Mouse (Mus musculus) MEL-GATA-1-ER (cell line): ENCODE measurements at regions not wholly inside any gene's neighbourhood (a gene's known extent, or its start where the extent isn't known, plus 50 kb on each side); places are given as distances from the start of the nearest gene placed in this dataset.
A peak's percentile ranks its signal among the peaks of the same experiment; 100 is the strongest.

Source experiments
- DNase-seq: peaks from one replicate; pipeline ENCODE4 v3.0.0-alpha.2; 2012; ENCODE audit warnings: low read depth; ENCODE audit errors: extremely low read depth

DNA sequence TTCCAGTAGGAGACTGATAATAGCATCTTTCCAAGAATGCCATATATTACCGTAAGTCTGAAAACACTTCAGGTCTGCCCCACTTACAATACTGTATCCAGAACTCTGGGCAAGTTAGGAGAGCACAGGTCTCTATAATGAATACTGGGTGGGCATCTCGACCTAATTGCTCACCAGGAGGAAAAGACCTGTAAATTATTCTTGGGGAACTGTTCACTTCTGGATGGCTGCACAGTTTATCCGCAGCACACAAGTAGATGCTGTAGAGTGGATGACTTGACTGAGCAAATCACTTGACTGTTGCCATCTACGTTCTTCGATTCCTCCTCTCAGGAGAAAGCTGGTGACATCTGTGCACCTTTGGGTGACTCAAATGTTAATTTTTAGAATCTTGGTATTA lies 159.8 kb downstream of the Rpl36a-ps1 start:
- no peak for DNase-seq

DNA sequence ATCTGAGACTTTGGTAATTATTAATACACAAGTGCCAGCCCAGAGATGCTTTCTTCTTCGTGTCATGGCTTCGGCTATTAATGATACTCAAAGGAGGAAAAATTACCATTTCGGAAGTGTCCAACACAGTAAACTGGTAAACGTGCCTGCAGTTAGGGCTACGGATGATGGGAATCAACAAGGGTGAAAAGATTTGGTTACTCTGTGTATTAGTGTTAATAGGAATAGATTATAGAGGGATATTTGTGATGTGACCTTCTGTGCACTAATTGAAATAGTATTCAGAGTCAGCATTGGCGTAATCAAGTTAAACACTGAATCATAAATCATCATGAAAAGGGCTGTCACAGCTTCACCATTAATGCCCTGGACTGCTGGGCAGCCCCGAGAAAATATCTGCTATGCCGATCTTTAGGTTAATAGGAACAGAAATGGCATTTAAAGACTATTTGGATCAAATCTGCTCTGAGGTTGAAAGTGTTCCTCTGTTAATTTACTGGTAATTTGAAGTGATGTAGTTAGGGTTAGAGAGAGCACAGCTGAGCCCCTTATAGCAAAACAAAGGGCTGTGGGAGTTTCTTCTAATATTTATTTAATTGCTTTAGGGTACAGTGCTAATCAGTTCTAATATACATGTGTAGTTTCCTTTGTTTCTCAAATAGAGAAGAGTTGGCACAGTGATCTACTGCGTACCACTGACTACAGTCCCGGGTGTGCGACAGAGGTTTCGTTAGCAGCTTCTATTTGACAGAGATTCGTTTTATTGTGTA lies 160.7 kb downstream of the Rpl36a-ps1 start:
- DNase-seq = no peak

DNA sequence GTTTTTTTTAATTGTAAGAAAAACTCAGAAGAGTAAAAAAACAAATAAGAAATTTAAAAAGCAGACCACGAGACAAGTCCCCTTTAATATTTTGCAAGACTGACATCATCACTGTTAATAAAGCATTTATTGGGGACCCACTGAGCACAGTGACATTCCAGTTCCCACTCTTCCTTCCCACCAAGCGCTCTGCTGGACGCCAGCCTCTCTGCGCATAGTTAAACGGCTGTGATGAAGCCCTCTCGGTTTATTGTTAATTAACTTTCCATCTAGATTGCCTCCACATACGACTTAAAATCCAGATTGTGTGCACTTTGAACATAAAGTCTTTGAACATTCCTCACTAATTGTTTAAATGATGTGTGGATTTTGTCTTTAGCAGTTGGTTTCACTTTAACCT lies 161.7 kb downstream of the Rpl36a-ps1 start:
- DNase-seq = no peak

DNA sequence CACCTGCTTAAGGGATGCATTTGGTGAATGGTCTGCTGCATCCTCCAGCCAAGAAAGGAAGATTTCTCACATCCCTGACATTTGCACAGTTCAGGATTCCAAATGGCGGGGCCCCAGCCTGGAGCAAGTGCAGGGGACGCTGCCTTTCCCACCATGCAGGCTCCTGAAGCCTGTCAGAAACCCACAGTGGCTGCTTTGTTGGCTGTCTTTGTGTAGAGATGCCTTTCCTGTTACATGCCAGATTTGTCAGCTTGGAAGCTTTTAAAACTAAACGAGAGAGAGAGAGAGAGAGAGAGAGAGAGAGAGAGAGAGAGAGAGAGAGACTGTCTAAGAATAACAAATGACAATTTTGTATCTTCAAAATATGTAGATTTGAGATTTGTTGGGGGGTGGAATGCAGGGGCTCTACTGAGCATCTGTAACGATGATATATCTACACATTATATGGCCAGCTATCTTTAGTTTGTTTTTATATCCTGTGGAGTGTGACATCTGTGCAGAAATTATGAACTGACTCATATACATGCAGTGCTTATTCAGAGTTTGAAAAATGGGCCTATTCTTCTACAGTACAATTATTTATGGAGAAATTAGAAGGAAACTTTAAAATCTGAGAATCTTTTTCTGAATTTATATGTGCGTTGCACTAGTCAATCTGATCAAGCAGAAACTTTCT lies 164.0 kb downstream of the Rpl36a-ps1 start:
- no peak for DNase-seq

DNA sequence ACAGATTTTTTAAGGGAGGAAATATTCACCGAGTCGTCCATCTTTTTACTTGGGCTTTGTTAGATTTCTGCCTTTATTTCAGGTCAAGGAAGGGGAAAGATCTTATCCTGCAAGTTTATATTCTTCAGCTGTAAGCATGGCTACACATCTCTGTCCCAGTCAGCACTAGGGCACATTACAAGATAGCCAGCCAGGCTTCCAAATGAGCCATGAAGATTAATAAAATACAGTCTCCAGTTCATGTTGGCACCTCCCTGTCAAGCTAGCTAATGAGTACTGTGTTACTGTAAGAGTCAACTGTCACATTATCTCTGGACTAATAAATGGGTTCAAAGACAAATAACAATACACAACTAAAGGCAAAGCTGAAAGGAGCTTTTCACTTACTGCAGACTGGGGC lies 166.6 kb downstream of the Rpl36a-ps1 start:
- no peak for DNase-seq

DNA sequence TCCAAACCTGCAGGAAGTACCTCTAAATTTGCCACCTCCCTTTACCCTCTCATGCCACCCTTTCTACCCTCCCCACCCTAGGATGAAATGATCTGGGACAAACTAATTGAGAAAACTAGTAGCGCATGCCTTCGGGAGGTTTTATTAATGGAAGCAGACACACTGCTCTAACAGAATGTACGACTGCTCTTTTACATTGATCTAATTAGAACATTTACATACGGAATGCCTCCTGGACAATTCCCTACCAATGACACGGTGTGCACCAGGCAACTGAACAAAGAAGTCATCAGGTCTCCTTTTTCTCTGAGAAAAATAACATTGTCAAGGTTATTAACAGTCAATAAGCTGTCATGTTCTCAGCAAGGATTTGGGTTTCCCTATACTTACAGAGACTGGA lies 180.5 kb downstream of the Rpl36a-ps1 start:
- DNase-seq = no peak

DNA sequence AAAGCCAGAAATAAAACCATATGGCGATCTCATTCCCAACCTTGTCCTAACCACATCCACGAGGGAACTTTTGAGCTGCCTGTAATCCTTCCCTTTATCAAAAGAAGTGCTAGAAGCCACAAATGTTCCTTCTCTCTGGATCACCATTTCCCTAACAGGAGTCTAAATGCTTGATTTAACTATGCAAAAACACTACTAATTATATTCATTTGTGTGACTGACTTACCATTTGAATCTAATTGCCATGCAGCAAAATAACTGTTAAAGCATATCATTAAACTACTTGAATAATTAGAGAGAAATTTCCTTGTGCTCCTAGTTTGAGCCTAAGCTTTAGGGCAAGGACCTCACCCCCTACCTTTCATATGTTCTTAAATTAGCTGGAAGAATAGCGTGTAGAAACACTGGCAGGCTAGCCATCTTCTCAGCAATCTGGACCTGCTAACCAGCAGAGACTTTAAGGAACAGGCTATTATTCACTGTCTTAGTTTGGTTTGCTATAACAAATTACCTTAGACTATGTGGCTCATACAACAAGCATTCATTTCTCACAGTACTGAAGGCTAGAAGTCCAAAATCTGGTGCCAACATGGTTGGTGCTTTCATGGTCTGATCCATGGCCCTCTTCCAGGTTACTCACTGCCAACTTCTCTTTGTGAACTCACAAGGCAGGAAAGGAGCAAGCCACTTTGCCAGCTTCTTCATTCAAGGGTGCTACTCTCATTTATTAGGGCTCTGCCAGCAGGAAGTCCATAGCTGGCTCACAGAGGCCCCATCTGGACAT lies 183.7 kb downstream of the Rpl36a-ps1 start:
- DNase-seq = no peak

DNA sequence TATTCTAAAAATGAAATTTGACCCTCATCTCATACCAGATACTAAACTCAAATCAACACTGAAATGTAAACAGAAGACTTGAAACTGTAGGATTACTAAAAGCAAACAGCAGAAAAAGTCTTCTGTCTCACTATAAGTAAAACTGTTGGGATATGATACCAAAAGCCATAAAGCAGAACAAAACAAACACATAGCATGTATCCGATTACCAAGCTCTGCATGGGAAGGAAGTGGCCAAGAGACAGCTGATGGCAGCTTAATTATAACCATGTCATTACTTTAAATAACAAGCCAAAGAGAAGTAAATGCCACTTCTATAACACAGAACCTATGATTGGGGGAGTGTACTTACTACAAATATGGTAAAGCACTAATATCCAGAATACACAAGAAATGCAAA lies 186.0 kb downstream of the Rpl36a-ps1 start:
- DNase-seq = no peak

DNA sequence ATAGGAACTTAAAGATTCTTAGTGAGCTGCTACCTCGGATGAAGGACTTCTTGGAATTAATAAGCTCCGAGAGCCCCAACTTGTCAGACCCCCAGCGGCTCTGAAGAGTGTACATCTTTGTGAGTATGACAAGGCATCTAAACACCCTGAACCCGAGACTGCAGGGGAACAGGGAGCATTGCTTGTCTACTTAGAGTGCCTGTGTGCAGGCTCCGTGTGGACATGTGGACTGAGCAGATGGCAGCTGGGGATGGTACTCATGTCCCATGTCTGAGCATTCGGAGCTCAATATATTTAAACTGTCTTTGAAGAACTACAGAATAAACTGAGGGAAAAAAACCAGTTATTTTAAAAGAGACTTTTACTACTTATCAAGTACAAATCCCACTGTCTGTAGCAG lies 189.1 kb downstream of the Rpl36a-ps1 start:
- no peak for DNase-seq

DNA sequence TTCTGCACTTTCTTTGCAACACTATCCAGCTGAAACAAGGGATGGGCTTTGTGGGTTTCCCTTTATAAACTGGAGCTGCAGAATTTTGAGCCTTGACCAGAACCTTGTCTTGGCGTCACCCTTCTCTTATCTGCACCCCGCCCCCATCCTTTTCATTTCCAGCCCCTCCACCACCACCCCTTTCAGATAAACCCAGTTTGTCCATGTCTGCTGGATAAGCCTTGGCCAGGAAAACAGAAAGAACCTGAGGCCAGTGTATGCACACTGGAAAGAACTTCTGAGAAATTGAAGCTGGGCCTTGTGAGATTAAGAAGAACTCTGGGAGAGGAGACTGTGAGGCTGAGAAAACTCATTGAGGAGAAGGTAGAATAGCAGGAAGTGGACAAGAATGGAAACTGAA lies 192.8 kb downstream of the Rpl36a-ps1 start:
- no peak for DNase-seq

DNA sequence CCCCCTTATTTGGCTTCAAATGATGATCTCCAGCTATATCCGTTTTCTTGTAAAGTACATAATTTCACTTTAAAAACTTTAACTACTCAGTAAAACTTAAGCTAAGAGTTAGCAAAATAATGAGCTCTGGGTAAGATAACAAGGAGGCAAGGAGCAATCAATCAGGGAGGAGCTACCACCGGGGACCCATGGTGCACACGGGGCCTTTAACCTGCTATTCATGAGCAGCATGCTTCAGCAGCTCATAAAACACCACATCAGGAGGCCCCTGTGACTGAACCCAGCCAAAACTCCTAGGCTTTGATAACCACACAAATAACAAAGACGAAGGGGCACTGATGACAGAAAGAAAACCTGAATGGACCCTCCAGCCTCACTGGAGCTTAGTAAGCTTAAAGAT lies 202.1 kb downstream of the Rpl36a-ps1 start:
- DNase-seq = no peak

DNA sequence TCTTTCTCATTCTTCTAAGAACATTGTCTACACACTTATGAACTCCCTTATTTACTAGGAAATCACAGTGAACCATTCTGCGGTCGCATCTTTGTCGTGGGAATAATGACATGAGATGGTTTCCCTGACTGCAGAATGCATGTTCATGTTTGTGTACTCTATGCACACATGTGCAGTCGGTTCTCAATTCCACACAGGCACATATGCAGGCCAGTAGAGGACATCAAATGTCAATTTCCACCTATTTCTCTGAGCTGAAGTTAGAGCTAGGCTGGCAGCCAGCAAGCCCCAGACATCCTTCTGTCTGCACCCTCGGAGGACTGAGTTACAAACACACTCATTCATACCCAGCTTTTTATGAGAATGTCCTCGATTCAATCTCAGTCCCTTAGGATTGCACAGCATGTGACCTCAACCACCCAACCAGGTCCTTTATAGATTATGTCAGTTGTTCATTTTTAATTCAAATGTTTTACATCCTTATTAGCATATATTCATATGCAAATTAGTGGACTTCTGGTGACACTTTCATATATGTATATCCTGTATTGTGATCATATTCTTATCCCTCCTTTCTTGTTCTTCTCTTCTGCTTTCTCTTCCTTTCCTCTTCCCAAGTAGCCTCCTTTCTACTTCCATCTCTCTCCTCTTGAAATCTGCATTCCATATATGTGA lies 202.7 kb downstream of the Rpl36a-ps1 start:
- DNase-seq = no peak

DNA sequence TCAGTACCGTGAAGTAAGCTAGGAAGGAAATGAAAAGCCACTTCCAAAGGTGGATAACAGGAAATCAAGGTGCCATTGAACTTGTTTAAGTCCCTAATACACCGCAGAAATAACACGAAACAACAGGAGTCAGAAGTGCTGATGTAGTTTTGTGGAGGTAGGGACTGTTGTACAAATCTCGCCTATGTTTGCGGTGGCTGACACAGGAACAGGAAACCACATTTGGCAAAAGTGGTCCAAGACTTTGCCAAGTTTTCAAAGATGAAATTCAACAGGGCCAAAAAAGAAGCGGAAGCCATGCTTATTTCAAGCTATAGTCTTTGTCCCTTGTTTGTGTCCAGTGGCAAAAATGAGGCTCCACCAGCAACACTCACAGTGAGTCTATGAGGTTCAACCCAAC lies 204.3 kb downstream of the Rpl36a-ps1 start:
- no peak for DNase-seq

DNA sequence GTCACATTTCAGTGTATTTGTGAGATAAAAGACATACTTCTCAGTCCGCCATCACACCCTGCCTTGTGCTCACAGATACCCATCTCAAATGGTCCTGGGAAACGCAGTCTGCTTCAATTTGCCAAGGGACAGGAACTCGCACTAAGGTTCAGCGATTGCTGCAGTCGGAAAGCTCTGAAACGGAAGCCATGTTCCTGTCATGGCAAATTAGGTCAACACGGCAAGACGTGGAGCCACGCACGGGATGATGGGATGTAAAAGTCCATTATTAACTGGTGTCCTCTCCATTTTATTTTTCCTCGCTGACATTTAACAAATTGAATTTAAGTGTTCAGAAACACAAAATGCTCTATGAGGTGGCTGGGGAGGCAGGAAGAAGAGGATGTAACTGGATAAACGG lies 212.4 kb downstream of the Rpl36a-ps1 start:
- no peak for DNase-seq

DNA sequence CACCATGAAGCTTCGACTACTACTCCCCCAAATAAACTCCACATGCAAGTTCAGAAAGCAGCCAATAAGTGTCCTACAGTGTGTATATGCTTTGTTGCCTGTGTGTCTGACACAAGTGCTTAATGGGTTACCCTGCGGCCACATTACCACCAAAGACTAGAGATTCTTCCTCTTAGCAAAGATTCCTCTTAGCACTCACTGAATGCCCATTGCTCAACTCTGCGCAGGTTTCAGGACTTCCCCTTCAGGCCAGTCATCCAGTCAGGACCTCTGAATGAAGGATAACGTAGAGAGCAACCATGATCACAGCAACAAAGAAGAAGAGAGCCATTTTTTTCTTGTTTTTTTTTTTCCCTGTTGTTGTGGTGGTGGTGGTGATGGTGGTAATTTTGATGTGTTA lies 222.0 kb downstream of the Rpl36a-ps1 start:
- no peak for DNase-seq

DNA sequence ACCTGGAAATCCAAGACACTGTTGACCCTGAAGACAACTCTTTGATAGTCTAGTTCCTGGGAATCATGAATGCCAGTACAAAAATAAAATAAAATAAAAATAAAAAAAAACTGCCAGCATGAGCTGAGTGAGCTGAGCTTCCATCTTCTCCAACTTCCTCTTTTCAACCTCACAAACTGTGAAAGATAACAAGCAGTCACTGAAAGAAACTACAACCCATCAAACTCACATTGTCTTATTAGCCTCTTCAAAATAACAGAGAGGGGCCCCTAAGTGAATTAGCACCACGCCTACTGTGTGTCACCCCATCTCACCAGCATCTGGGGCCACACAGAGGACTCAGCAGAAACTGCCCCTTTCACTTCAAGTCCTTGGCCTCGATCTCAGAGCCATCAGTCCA lies 225.3 kb downstream of the Rpl36a-ps1 start:
- peak; percentile 83 for DNase-seq

DNA sequence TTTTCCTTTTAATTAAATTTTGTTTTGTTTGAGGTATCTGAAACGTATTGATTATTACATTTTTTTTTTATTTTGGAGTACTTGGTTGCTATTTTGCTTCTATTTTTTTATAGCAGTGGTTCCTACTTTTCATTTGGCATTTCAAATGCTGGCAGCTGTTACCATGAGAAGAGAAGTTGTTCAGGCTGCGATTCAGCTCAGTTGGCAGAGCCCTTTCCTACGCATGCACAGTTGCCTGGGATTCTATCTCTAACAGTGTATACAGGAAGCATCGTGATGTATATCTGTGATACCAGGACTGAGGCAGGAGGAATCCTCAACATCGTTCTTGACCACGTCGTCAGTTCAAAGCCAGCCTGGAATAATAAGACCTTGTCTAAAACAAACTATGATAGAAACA lies 226.6 kb downstream of the Rpl36a-ps1 start:
- DNase-seq = no peak

DNA sequence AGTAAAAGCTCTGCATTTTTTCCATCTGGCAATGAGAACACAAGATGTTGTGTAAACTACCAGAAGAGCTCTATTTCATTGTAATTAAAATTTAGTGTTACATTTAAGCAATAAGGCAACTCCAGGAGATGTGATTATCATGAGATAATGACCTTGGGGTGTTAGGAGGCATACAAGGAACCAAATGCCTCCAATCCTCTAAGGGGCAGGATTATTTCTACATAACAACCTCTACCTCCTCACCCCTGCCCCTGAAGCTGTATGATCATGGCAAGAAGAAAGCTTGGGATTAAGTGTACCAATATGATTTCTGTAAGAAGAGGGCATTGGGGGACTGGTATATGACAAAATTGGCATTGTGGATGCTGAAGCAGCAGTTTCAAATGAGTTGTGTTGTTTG lies 228.8 kb downstream of the Rpl36a-ps1 start:
- no peak for DNase-seq

DNA sequence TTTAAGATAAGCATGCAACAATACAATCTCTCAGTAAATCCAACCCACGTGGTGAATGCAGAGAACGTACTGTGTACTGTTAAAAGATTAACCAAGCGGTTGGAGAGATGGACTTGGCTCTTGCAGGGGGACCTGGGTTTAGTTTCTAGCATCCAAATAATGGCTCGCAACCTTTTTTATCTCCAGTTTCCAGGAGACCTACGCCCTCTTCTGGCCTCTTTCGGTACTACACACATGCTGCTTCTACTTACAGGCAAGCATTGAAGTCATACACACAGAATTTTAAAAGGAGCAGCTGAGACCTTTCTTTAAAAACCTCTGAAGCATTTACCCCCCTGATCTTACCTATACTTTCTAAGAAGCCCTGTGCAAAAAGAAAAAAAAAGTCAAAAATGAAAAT lies 243.4 kb downstream of the Rpl36a-ps1 start:
- no peak for DNase-seq

DNA sequence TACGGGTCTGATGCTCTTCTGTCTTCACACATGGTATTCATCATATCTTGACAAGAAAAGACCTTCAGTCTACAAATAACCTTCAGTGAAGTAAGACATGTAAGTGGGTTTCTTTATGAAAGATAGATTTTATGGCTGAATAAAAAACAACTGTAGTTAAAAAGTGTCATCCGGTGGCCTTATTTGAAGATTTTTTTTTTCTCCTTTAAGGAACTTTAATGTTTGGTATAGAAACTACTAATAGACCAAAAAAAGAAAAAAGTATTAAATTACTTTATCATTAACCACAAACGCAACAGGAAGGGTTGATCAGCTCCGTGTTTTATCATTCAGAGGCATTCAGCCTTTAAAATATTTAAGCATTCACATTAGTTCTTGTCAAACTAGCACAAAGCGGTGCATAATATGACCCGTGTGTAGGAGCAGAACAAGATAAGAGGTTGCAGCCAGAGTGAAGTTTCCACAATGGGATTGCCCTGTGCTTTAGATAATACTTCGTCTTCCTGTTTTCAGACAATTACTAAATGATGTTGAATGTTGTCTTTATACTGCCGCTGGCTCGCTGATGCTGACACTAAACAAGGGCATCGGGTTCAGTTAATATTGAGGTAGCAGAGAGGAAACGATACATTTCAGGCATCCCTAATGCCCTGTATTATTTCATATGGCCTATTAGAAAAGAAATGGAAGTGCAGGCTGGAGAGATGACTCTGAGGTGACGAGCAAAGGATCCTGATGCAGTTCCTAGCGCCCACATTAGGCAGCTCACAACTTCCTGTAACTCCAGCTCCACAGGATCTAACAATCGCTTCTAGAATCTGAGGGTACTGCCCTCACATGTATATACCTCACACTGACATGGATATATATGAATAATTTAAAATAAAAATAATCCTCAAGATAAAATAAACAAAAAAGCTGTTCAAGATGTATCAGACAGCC lies 244.8 kb downstream of the Rpl36a-ps1 start:
- peak; percentile 98 for DNase-seq
